Mouse (Mus musculus): ENCODE results near the gene Fam234b. TPM values are rescaled to one million over a fixed set of nuclear protein-coding genes. Genes with fewer than 3 reads are reported as not detected.
A peak's percentile ranks its signal among the peaks of the same experiment; 100 is the strongest.

Fam234b gene
- polyA plus RNA-seq, 1 experiment from 2014 or later = 48.8 TPM

DNA sequence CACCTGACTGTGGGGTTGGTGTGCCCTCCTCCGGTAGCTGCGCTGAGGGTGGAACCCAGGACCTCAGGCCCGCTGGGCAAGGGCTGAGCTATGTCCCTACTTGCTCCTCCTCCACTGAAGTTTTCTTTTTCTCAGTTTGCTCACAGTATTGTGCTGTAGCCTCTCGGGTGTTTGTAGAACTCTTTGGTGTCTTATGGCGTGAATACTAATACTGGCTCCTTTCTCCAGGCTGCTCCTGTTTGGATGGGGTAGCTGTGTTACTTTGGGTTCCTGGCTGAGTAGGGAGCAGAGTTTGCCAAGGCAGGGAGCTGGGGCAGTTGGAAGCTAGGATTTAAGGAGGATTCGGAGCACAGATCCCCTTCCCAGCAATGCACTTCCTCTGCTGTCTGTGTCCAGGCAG, 6.0 kb downstream of the Fam234b start:
- no peaks in the 10 kb centered on the region for H3K27me3 ChIP-seq
- H3K36me3 ChIP-seq (replicated peaks) = no peaks in the 10 kb centered on the region
- no peak overlapping the region for H3K4me3 ChIP-seq (replicated peaks)
- H3K4me1 ChIP-seq = peaks cover 17% of the 10 kb centered on the region
- H3K27ac ChIP-seq = 0 out of 2 replicates have a peak overlapping the region, but pooled peaks have one; percentile 26
- 64% methylated on average over 6 of the region's 6 CpGs for WGBS
- no peak overlapping the region for H3K9ac ChIP-seq
- H3K4me2 ChIP-seq = no peak overlapping the region
- ATAC-seq (ENCODE audit: low FRiP score) = no peak
- H3K9me3 ChIP-seq = no peaks in the 10 kb centered on the region

- no peak overlapping the region for H3K9ac ChIP-seq
- WGBS = 75% methylated on average over 4 of the region's 4 CpGs
- no peak overlapping the region for H3K4me3 ChIP-seq (replicated peaks)
- no peaks in the 10 kb centered on the region for H3K9me3 ChIP-seq
- 0 out of 2 replicates have a peak, but pooled peaks cover 3% of the 10 kb centered on the region for H3K36me3 ChIP-seq (replicated peaks)
- H3K27me3 ChIP-seq = no peaks in the 10 kb centered on the region
- no peak overlapping the region for H3K4me2 ChIP-seq
- no peak overlapping the region for H3K27ac ChIP-seq
- peaks cover 11% of the 10 kb centered on the region for H3K4me1 ChIP-seq
- ATAC-seq (ENCODE audit: low FRiP score) = no peak
These were observed 7.1 kb downstream of the Fam234b start for GRCm38 (mm10) chr6:135204869-135205268.

DNA sequence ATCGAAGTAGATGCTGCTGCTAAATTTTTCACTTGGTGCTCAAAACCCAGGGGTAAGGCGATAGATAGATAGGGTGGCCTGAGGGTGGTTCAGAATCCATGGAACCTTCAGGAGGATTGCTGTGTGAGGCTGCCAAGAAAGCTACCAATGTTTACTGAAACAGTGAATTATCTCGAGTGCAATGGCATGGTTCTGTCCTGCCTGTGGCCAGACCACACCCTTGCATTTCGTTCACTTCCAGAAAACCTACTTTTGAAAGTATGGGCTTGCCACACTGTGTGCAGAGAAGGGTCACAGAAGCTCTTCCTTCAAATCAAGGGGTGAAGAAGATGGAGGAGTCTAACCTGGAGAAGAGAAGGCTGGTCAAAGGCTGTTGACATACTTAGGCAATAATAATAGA, 8.0 kb downstream of the Fam234b start:
- Histone ChIP-seq H3K9ac (no peak overlapping the region), H3K9me3 (no peaks in the 10 kb centered on the region), H3K4me3 (replicated peaks) (no peak overlapping the region), H3K4me2 (no peak overlapping the region), H3K27ac (no peak overlapping the region), H3K27me3 (no peaks in the 10 kb centered on the region), H3K4me1 (peaks cover 11% of the 10 kb centered on the region), H3K36me3 (replicated peaks) (0 out of 2 replicates have a peak, but pooled peaks cover 3% of the 10 kb centered on the region)
- whole genome bisulfite sequencing = 94% methylated on average over 4 of the region's 4 CpGs
- no peak for ATAC-seq (ENCODE audit: low FRiP score)

GRCm38 (mm10) chr6:135206909-135207308, 9.1 kb downstream of the Fam234b start:
- Histone ChIP-seq H3K9ac (no peak overlapping the region), H3K4me2 (no peak overlapping the region), H3K4me1 (peaks cover 11% of the 10 kb centered on the region), H3K9me3 (no peaks in the 10 kb centered on the region), H3K4me3 (replicated peaks) (no peak overlapping the region), H3K27me3 (no peaks in the 10 kb centered on the region), H3K36me3 (replicated peaks) (0 out of 2 replicates have a peak, but pooled peaks cover 6% of the 10 kb centered on the region), H3K27ac (peak overlapping the region; percentile 44)
- no peak for ATAC-seq (ENCODE audit: low FRiP score)
- 31% methylated on average over 8 of the region's 8 CpGs for WGBS

- no peaks in the 10 kb centered on the region for H3K27me3 ChIP-seq
These were observed 13.4 kb downstream of the Fam234b start for GRCm38 (mm10) chr6:135211169-135211568.

GRCm38 (mm10) chr6:135212666-135213065, 14.9 kb downstream of the Fam234b start:
- H3K27me3 ChIP-seq = no peaks in the 10 kb centered on the region
- no peak for ATAC-seq (ENCODE audit: low FRiP score)
- no peaks in the 10 kb centered on the region for H3K4me1 ChIP-seq
- no peak overlapping the region for H3K27ac ChIP-seq
- no peaks in the 10 kb centered on the region for H3K9me3 ChIP-seq
- peaks cover 6% of the 10 kb centered on the region for H3K36me3 ChIP-seq (replicated peaks)
- no peak overlapping the region for H3K9ac ChIP-seq
- no peak overlapping the region for H3K4me2 ChIP-seq
- H3K4me3 ChIP-seq (replicated peaks) = no peak overlapping the region
- 48% methylated on average over 2 of the region's 2 CpGs for WGBS

More at GRCm38 (mm10) chr6:135211169-135211568, 13.4 kb downstream of the Fam234b start:
- 80% methylated on average over 7 of the region's 7 CpGs for WGBS
- no peak overlapping the region for H3K27ac ChIP-seq
- H3K9me3 ChIP-seq = no peaks in the 10 kb centered on the region
- ATAC-seq (ENCODE audit: low FRiP score) = no peak
- no peak overlapping the region for H3K4me2 ChIP-seq
- H3K36me3 ChIP-seq (replicated peaks) = peaks cover 6% of the 10 kb centered on the region; the same call in 1 of the 2 replicates
- H3K4me1 ChIP-seq = peaks cover 11% of the 10 kb centered on the region
- no peak overlapping the region for H3K4me3 ChIP-seq (replicated peaks)
- no peak overlapping the region for H3K9ac ChIP-seq

DNA sequence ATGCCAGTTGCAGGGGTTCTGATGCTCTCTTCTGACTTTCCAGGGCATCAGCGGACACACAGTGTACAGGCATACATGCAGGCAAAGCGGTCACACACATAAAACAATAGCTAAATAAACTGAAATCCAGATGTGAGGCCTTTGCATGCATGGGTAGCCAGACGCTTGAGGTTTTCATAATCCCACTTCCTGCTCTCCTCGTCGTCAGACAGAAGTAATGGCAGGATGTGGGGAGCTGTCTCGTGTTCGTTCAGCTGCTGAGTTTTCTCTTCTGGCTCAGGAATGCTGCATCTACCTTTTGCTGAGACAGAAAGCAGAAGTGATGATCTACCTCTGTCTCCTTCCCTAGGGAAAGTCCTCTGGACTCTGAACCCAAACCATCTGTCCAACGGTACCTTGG, 20.6 kb downstream of the Fam234b start:
- no peak overlapping the region for H3K4me3 ChIP-seq (replicated peaks)
- ATAC-seq (ENCODE audit: low FRiP score) = no peak
- WGBS = 91% methylated on average over 8 of the region's 8 CpGs
- no peak overlapping the region for H3K27ac ChIP-seq
- peaks cover under 1% of the 10 kb centered on the region; the same call in 1 of the 2 replicates for H3K4me1 ChIP-seq
- H3K4me2 ChIP-seq = no peak overlapping the region
- H3K27me3 ChIP-seq = no peaks in the 10 kb centered on the region
- H3K9me3 ChIP-seq = no peaks in the 10 kb centered on the region
- no peak overlapping the region for H3K9ac ChIP-seq
- H3K36me3 ChIP-seq (replicated peaks) = peaks cover 14% of the 10 kb centered on the region

DNA sequence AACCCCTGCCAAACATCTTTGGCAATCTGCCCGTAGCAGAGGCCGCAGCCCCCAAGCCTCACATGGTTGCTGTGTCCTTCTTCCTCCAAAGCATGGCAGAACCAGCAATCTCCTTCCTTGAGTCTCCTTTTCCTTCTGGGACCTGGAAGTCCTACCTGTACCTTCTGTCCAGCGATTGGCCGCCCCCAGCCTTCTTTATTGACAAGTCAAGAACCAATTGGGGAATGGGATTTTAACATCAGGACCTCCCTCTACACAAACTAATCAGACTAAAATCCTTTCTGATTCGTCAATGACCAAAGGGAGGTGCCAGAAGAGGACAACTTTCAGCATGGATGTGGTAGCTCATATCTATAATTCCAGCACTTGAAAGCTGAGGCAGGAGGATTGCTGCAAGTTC, 22.1 kb downstream of the Fam234b start:
- WGBS = 88% methylated on average over 5 of the region's 5 CpGs
- Histone ChIP-seq H3K27ac (no peak overlapping the region), H3K36me3 (replicated peaks) (peaks cover 14% of the 10 kb centered on the region), H3K4me3 (replicated peaks) (no peak overlapping the region), H3K27me3 (no peaks in the 10 kb centered on the region), H3K9me3 (no peaks in the 10 kb centered on the region), H3K4me1 (peaks cover 8% of the 10 kb centered on the region), H3K4me2 (no peak overlapping the region), H3K9ac (no peak overlapping the region)
- no peak for ATAC-seq (ENCODE audit: low FRiP score)

GRCm38 (mm10) chr6:135223786-135224416, 26.1 kb downstream of the Fam234b start:
- WGBS = 71% methylated on average over 6 of the region's 6 CpGs
- peak; percentile 45; the same call in 1 of the 2 replicates for ATAC-seq (ENCODE audit: low FRiP score)

DNA sequence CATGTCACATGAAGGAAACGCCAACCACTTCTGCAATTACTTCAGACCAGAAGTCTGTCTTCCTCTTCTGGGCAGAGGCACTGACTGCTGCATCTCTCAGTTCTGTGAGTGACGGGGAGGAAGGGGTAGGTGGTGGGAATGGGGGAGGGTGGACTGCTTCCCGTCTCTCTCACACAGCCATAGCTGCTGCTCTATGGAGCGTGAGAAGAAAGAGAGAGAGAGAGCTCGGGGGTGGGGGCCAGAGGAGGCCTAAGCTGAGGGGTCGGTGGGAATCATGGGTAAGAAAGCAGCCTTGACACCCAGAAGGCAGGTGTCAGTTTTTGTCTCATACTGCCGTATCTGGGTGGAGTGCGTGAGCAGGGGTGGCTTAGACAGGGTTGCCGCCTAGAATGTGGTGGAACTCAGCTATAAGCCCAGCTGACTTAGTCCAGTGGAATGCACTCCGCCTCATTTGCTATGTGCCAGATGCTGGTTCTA, 30.7 kb downstream of the Fam234b start:
- Histone ChIP-seq H3K27me3 (no peaks in the 10 kb centered on the region), H3K4me3 (replicated peaks) (no peak overlapping the region), H3K27ac (no peak overlapping the region), H3K9me3 (no peaks in the 10 kb centered on the region), H3K4me1 (peaks cover 14% of the 10 kb centered on the region), H3K4me2 (no peak overlapping the region), H3K9ac (no peak overlapping the region), H3K36me3 (replicated peaks) (peaks cover 34% of the 10 kb centered on the region)
- 37% methylated on average over 10 of the region's 10 CpGs for WGBS
- ATAC-seq (ENCODE audit: low FRiP score) = peak; percentile 66

More at GRCm38 (mm10) chr6:135223786-135224416, 26.1 kb downstream of the Fam234b start:
- Histone ChIP-seq H3K27me3 (no peaks in the 10 kb centered on the region), H3K4me3 (replicated peaks) (no peak overlapping the region), H3K4me1 (peaks cover 16% of the 10 kb centered on the region), H3K9ac (no peak overlapping the region), H3K36me3 (replicated peaks) (peaks cover 21% of the 10 kb centered on the region), H3K9me3 (no peaks in the 10 kb centered on the region), H3K4me2 (no peak overlapping the region), H3K27ac (peak overlapping the region; percentile 32; the same call in 1 of the 2 replicates)

- ATAC-seq (ENCODE audit: low FRiP score) = no peak
- no peaks in the 10 kb centered on the region for H3K27me3 ChIP-seq
- peaks cover 7% of the 10 kb centered on the region for H3K4me1 ChIP-seq
- 90% methylated on average over 6 of the region's 6 CpGs for WGBS
- no peak overlapping the region for H3K4me3 ChIP-seq (replicated peaks)
- H3K9ac ChIP-seq = no peak overlapping the region
- H3K9me3 ChIP-seq = no peaks in the 10 kb centered on the region
- no peak overlapping the region for H3K4me2 ChIP-seq
- H3K36me3 ChIP-seq (replicated peaks) = peaks cover 33% of the 10 kb centered on the region
- no peak overlapping the region for H3K27ac ChIP-seq
These were observed 32.8 kb downstream of the Fam234b start for GRCm38 (mm10) chr6:135230586-135230985.

GRCm38 (mm10) chr6:135232443-135233182, 34.8 kb downstream of the Fam234b start:
- no peak overlapping the region for H3K9ac ChIP-seq
- H3K4me2 ChIP-seq = no peak overlapping the region
- ATAC-seq (ENCODE audit: low FRiP score) = no peak
- H3K4me1 ChIP-seq = peaks cover 7% of the 10 kb centered on the region
- peaks cover 38% of the 10 kb centered on the region for H3K36me3 ChIP-seq (replicated peaks)
- H3K27ac ChIP-seq = no peak overlapping the region
- no peaks in the 10 kb centered on the region for H3K27me3 ChIP-seq
- H3K9me3 ChIP-seq = no peaks in the 10 kb centered on the region
- no peak overlapping the region for H3K4me3 ChIP-seq (replicated peaks)
- WGBS = 80% methylated on average over 12 of the region's 12 CpGs
